Mouse (Mus musculus): ENCODE data around the gene Cdh5.

DNA sequence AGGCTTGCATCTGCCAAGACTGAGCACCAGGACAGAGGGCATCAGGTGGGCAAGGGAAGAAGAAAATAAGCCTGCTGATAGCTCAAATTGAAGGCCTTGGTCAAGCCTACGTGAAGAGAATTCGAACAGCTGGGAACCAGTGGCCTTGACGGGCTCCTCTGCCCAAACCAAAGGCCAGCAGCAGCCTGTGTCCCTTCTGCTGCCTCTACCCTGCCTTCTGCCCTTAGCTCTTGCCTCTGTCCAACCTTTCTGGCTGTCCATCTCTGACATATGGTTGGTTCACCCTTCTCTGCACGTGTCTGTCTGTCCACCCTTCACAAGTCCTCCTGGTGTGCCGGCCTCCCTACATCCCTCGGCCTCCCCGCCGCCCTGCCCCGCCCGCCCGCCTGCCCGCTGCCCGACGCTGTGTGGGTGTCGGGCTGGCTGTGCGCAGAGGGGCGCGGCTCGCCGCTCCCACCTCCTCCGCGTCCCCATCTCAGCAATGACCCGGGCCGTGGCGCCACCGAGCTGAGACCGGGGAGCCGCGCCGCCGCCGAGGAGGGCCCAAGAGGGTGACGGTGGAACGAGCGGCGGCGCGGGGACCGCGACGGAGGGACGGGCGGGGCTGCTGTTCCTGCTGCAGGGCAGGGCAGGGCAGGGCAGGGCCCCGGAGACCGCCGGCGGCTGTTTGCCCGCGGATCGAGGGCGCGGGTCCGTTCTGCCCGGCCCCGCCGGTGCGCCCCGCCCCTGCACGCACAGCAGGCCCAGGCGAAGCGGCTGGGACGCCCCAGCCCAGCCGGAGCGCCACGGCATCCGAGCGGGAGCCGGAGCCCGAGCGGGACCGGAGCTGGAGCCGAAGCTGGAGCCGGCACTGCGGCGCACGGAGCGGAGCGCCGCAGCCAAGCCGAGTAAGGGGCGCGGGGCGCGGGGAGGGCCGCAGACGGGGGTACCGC lies 69.0 kb downstream of the Cdh5 start, which contains the start of gene Bean1:
- TF ChIP-seq CTCF (conservative IDR thresholded peaks at IDR 0.05; ENCODE audit: low read length) (no peak), NANOG (IDR thresholded peaks at IDR 0.05; ENCODE audit: borderline replicate concordance, low read length) (no peak), POU5F1 (IDR thresholded peaks at IDR 0.05; ENCODE audit: borderline replicate concordance, low read length) (no peak)
